ENCODE assay signal across 8 mouse cellular contexts in the genomic region with DNA sequence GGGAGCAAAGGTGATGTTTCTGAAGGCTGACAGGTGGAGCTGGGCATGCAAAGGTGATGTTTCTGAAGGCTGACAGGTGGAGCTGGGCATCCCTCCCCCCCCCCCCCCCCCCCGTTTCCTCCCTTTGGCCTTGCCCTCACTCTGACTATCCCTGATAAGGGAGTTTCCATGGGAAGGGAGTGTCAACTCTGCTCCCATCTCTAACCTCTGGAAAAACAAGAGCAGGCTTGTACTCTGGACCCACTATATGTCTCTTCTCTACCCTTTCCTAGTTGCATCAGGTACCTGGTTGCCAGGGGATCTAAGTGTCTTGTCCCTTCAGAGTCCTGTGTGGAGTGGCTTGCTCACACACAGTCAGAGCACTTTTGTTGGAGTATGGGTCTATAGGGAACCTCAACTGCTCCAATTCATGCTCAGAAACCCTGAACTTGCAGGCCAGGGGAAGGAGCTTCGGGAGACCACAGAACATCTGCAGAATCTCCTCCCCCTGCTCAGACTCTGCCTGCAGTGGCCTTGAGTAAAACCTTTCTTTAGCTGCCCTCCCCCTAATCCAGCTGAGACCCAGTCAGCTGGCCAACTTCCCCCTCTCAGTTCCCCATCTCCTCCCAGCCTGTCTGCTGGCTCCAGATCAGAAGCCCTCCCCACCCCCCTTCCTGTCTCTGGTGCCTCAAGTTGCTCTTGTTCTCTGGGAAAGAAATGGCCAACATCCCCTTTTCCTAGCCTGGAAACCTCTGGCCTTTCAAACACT. TPM values are rescaled to one million over a fixed set of nuclear protein-coding genes. Genes with fewer than 3 reads are reported as not detected.
DNase-seq lines count a peak whose midpoint lies in the region; ATAC-seq lines count a peak whose summit lies in the region.

No protein-coding gene starts in this region.

- H3K9me3 ChIP-seq in forebrain, embryonic 12.5 days = no peaks in the 10 kb centered on the region

- no peak overlapping the region for H3K27ac ChIP-seq in forebrain, embryonic 12.5 days
- H3K27ac ChIP-seq in macrophage = peak overlapping the region; percentile 98

- ATAC-seq in CD4-positive, CD25-positive, alpha-beta regulatory T cell, adult 4 months = no peak
- no peak for ATAC-seq in forebrain, embryonic 12.5 days (ENCODE audit: low FRiP score)

- peaks cover 39% of the 10 kb centered on the region for H3K79me2 ChIP-seq in macrophage (ENCODE audit: inconsistent target)

- peaks cover 6% of the 10 kb centered on the region for H3K36me3 ChIP-seq in forebrain, embryonic 12.5 days (replicated peaks)
- peaks cover 17% of the 10 kb centered on the region; the same call in 1 of the 2 replicates for H3K36me3 ChIP-seq in macrophage (ENCODE audit: inconsistent target)

- intact Hi-C loops in heart, postnatal 36 days (cut with DNase I) = loop anchor here (2.0 kb wide), 1 partner anchor 21 kb away; no protein-coding TSS in a partner anchor

- H3K4me1 ChIP-seq in forebrain, embryonic 12.5 days = peaks cover 19% of the 10 kb centered on the region

- no peak overlapping the region for H3K9ac ChIP-seq in forebrain, embryonic 12.5 days

- peak overlapping the region; percentile 84 for H3K4me2 ChIP-seq in forebrain, embryonic 12.5 days

- peak; percentile 14 for DNase-seq in CD4-positive, CD25-positive, alpha-beta regulatory T cell, adult 2 months (ENCODE audit: low read depth, low spot score)
- DNase-seq in NIH3T3 (ENCODE audit: low read depth) = peak; percentile 80
- DNase-seq in heart, postnatal 36 days = peak; percentile 62
- DNase-seq in layer of hippocampus, postnatal 14 days (ENCODE audit: low spot score in 2 of 2) = peak; percentile 37 to 65
- peak; percentile 51 to 56 for DNase-seq in spleen, adult 18-20 months

- 0 out of 2 replicates have a peak, but pooled peaks cover 11% of the 10 kb centered on the region for H3K27me3 ChIP-seq in forebrain, embryonic 12.5 days

- H3K4me3 ChIP-seq in forebrain, embryonic 12.5 days (replicated peaks) = peak overlapping the region; percentile 91
- peak overlapping the region; percentile 74 for H3K4me3 ChIP-seq in macrophage (ENCODE audit: inconsistent target)

- 13% methylated on average over 1 of the region's 2 CpGs for WGBS in forebrain, embryonic 12.5 days
- 0% methylated on average over 2 of the region's 2 CpGs for WGBS in macrophage (ENCODE audit: missing documents)

RNA-seq across cellular contexts. Expression of a gene that starts 1.2 kb away (rescaled TPM):
- 1 to 10 TPM; 4.5 to 6.0 TPM for polyA plus RNA-seq in CD4-positive, CD25-positive, alpha-beta regulatory T cell, adult 4 months (2017; shearing (Covaris generic))
- polyA plus RNA-seq in forebrain, embryonic 12.5 days (2016; fragmentation: Nextera tagmentation; extraction: Ambion mirVana) = 13.9 and 15.2 TPM in 2 replicates
- 10 to 100 TPM; 29.2 to 32.6 TPM for total RNA-seq in heart, postnatal 36 days (2021)
- 10 to 100 TPM; 15.5 to 16.5 TPM for total RNA-seq in layer of hippocampus, postnatal 14 days (2021)
- total RNA-seq in macrophage (2018; cell fraction: chromatin; rRNA removed) = 10 to 100 TPM in 15 of 26 experiments, 1 to 10 TPM in 11; 1.0 to 51.2 (median 11.9) TPM
- 100 to 1,000 TPM in 22 of 26 experiments, 10 to 100 TPM in 4; 59.2 to 274 (median 187) TPM for total RNA-seq in macrophage (2018; cell fraction: cytosol; rRNA removed)
- 100 to 1,000 TPM in 11 of 26 experiments, 10 to 100 TPM in 14, 1 to 10 TPM in 1; 7.5 to 190 (median 90.8) TPM for total RNA-seq in macrophage (2018; cell fraction: nucleus; rRNA removed)
- polyA plus RNA-seq in macrophage (2018) = 125 to 195 TPM (median 135 TPM) in 3 replicates

RNA-seq across cellular contexts. Expression of a gene that starts 43.4 kb away (rescaled TPM):
- 10 to 100 TPM; 29.0 to 60.4 TPM for polyA plus RNA-seq in CD4-positive, CD25-positive, alpha-beta regulatory T cell, adult 4 months (2017; shearing (Covaris generic))
- 12.3 and 13.5 TPM in 2 replicates for polyA plus RNA-seq in forebrain, embryonic 12.5 days (2016; fragmentation: Nextera tagmentation; extraction: Ambion mirVana)
- total RNA-seq in heart, postnatal 36 days (2021) = 1 to 10 TPM; 6.7 to 8.6 TPM
- total RNA-seq in layer of hippocampus, postnatal 14 days (2021) = 10 to 100 TPM; 12.8 to 13.1 TPM
- total RNA-seq in macrophage (2018; cell fraction: chromatin; rRNA removed) = 100 to 1,000 TPM in 1 of 26 experiments, 10 to 100 TPM in 25; 22.0 to 116 (median 41.8) TPM
- total RNA-seq in macrophage (2018; cell fraction: cytosol; rRNA removed) = 10 to 100 TPM; 22.3 to 51.1 (median 30.6) TPM
- total RNA-seq in macrophage (2018; cell fraction: nucleus; rRNA removed) = 10 to 100 TPM; 29.4 to 62.6 (median 40.1) TPM
- polyA plus RNA-seq in macrophage (2018) = 14.1 to 25.5 TPM (median 17.6 TPM) in 3 replicates

Comparison
In these comparisons a context has a peak if more than half of its experiments do, and no peak if none do; other contexts are left out.
1. DNase-seq: peak in every context shown above with its lines; median percentile 80 in NIH3T3; 62 in heart, postnatal 36 days; 54 in spleen, adult 18-20 months; 51 in layer of hippocampus, postnatal 14 days; 14 in CD4-positive, CD25-positive, alpha-beta regulatory T cell, adult 2 months.